Mouse (Mus musculus) CH12.LX (cell line): Measurements from ENCODE around the gene Gm28044. TPM values are rescaled to one million over a fixed set of nuclear protein-coding genes. Genes with fewer than 3 reads are reported as not detected.

ENCODE experiments used
- DNase-seq: peaks from one replicate; pipeline ENCODE4 v3.0.0-alpha.2; 2013; ENCODE audit errors: extremely low read depth
- H3K27ac ChIP-seq: 2 replicates; pipeline ENCODE4 v1.5.1; 2012; ENCODE audit warnings: low read depth, mild to moderate bottlenecking, control low read depth, moderate library complexity; ENCODE audit not compliant: insufficient read depth
- H3K27me3 ChIP-seq: replicated peaks from 2 replicates; pipeline ENCODE3; 2012; ENCODE audit warnings: inconsistent platforms
- H3K36me3 ChIP-seq, 2 experiments: replicated peaks in 1 of 2; 2 replicates each; pipeline versions ENCODE3 to v1.6.1; 2012; ENCODE audit warnings: inconsistent platforms in 1 of 2, low read length in 1 of 2, mild to moderate bottlenecking in 1 of 2, mixed read lengths in 1 of 2, moderate library complexity in 1 of 2; ENCODE audit not compliant: control insufficient read depth in 1 of 2, insufficient read depth in 1 of 2
- H3K4me1 ChIP-seq, 2 experiments: 2 replicates each; pipeline ENCODE4 v1.6.1; 2012; ENCODE audit warnings: inconsistent platforms in 1 of 2, moderate library complexity in 1 of 2; ENCODE audit not compliant: insufficient read depth in 2 of 2, control insufficient read depth in 1 of 2
- H3K4me2 ChIP-seq: 2 replicates; pipeline ENCODE4 v1.6.1; 2012; ENCODE audit warnings: low read depth, mild to moderate bottlenecking, control low read depth; ENCODE audit not compliant: poor library complexity, insufficient read depth, severe bottlenecking
- H3K4me3 ChIP-seq, 3 experiments: fragments of 150-350 bp in 1 of 3; sonication (generic) in 1 of 3; replicated peaks in 1 of 3; 2 replicates each; pipeline versions ENCODE3 to v1.5.1; 2011 to 2012; ENCODE audit warnings: low read depth in 2 of 3, low read length in 2 of 3, mild to moderate bottlenecking in 2 of 3, moderate library complexity in 2 of 3, control low read depth in 1 of 3, improper control_type of control experiment in 1 of 3, inconsistent platforms in 1 of 3, mixed read lengths in 1 of 3; ENCODE audit not compliant: poor library complexity in 1 of 3
- H3K79me2 ChIP-seq: replicated peaks from 2 replicates; pipeline ENCODE4 v1.6.1; 2012; ENCODE audit warnings: mild to moderate bottlenecking, moderate library complexity; ENCODE audit not compliant: control insufficient read depth, poor library complexity, insufficient read depth, severe bottlenecking; ENCODE audit errors: extremely low read depth
- H3K9ac ChIP-seq: 2 replicates; pipeline ENCODE4 v1.6.1; 2012; ENCODE audit warnings: low read depth, mild to moderate bottlenecking, control low read depth, moderate library complexity; ENCODE audit not compliant: insufficient read depth
- H3K9me3 ChIP-seq: replicated peaks from 2 replicates; pipeline ENCODE3; 2012; ENCODE audit warnings: low read length, inconsistent platforms, mixed read lengths
- BHLHE40 ChIP-seq: IDR thresholded peaks from 2 replicates; pipeline ENCODE4 v1.6.1; 2011; ENCODE audit warnings: mild to moderate bottlenecking, low read depth, low read length, improper control_type of control experiment
- CHD1 ChIP-seq: IDR thresholded peaks from 2 replicates; pipeline ENCODE4 v1.6.1; 2012; ENCODE audit warnings: low read depth, low read length, improper control_type of control experiment, inconsistent platforms
- CHD2 ChIP-seq: IDR thresholded peaks from 2 replicates; pipeline ENCODE4 v1.6.1; 2011; ENCODE audit warnings: low read length, improper control_type of control experiment
- CTCF ChIP-seq, 2 experiments: IDR thresholded peaks in 1 of 2; conservative IDR thresholded peaks in 1 of 2; 2 replicates each; pipeline ENCODE4 v1.5.1; 2011 to 2012; ENCODE audit warnings: low read depth in 2 of 2, low read length in 2 of 2, improper control_type of control experiment in 1 of 2, inconsistent platforms in 1 of 2, mild to moderate bottlenecking in 1 of 2, moderate library complexity in 1 of 2
- E2F4 ChIP-seq: IDR thresholded peaks from 2 replicates; pipeline ENCODE4 v1.6.1; 2011; ENCODE audit warnings: low read depth, low read length, improper control_type of control experiment; ENCODE audit not compliant: insufficient replicate concordance
- ELF1 ChIP-seq: IDR thresholded peaks from 2 replicates; pipeline ENCODE4 v1.6.1; 2014; ENCODE audit warnings: low read depth, mild to moderate bottlenecking, inconsistent platforms, low read length, improper control_type of control experiment
- EP300 ChIP-seq: IDR thresholded peaks from 2 replicates; pipeline ENCODE4 v1.6.1; 2011; ENCODE audit warnings: low read length, improper control_type of control experiment
- GABPA ChIP-seq: IDR thresholded peaks from 2 replicates; pipeline ENCODE4 v1.6.1; 2012; ENCODE audit warnings: low read depth, low read length, improper control_type of control experiment, inconsistent platforms; ENCODE audit not compliant: insufficient replicate concordance
- HCFC1 ChIP-seq: IDR thresholded peaks from 2 replicates; pipeline ENCODE4 v1.6.1; 2012; ENCODE audit warnings: low read depth, mild to moderate bottlenecking, inconsistent platforms, low read length, improper control_type of control experiment
- JUN ChIP-seq: IDR thresholded peaks from 2 replicates; pipeline ENCODE4 v1.6.1; 2011; ENCODE audit warnings: low read depth, mild to moderate bottlenecking, low read length, improper control_type of control experiment, moderate library complexity; ENCODE audit not compliant: insufficient read depth
- JUND ChIP-seq: conservative IDR thresholded peaks from 2 replicates; pipeline ENCODE4 v1.6.1; 2011; ENCODE audit warnings: low read depth, low read length, improper control_type of control experiment
- KAT2A ChIP-seq: IDR thresholded peaks from 2 replicates; pipeline ENCODE4 v1.6.1; 2012; ENCODE audit warnings: low read length, improper control_type of control experiment, inconsistent platforms; ENCODE audit not compliant: insufficient replicate concordance
- MAFK ChIP-seq: IDR thresholded peaks from 2 replicates; pipeline ENCODE4 v1.6.1; 2011; ENCODE audit warnings: low read length, improper control_type of control experiment; ENCODE audit not compliant: insufficient replicate concordance
- MAX ChIP-seq: IDR thresholded peaks from 2 replicates; pipeline ENCODE4 v1.6.1; 2011; ENCODE audit warnings: low read length, improper control_type of control experiment
- MAZ ChIP-seq: IDR thresholded peaks from 2 replicates; pipeline ENCODE4 v1.6.1; 2012; ENCODE audit warnings: low read depth, mild to moderate bottlenecking, inconsistent platforms, low read length, improper control_type of control experiment, moderate library complexity
- MEF2A ChIP-seq: IDR thresholded peaks from 2 replicates; pipeline ENCODE4 v1.6.1; 2014; ENCODE audit warnings: low read depth, mild to moderate bottlenecking, inconsistent platforms, low read length, improper control_type of control experiment, borderline replicate concordance
- MXI1 ChIP-seq: IDR thresholded peaks from 2 replicates; pipeline ENCODE4 v1.6.1; 2011; ENCODE audit warnings: mild to moderate bottlenecking, low read depth, low read length, improper control_type of control experiment
- MYC ChIP-seq: IDR thresholded peaks from 2 replicates; pipeline ENCODE4 v1.6.1; 2011; ENCODE audit warnings: low read depth, mild to moderate bottlenecking, improper control_type of control experiment, low read length
- NELFE ChIP-seq: IDR thresholded peaks from 2 replicates; pipeline ENCODE4 v1.6.1; 2011; ENCODE audit warnings: low read depth, low read length, improper control_type of control experiment
- POLR2A ChIP-seq: IDR thresholded peaks from 2 replicates; pipeline ENCODE4 v1.6.1; 2011; ENCODE audit warnings: low read depth, mild to moderate bottlenecking, improper control_type of control experiment, low read length
- POLR2AphosphoS2 ChIP-seq: IDR thresholded peaks from 2 replicates; pipeline ENCODE4 v1.6.1; 2011; ENCODE audit warnings: low read depth, low read length, improper control_type of control experiment
- RAD21 ChIP-seq: IDR thresholded peaks from 2 replicates; pipeline ENCODE4 v1.6.1; 2011; ENCODE audit warnings: low read depth, mild to moderate bottlenecking, low read length, improper control_type of control experiment, moderate library complexity
- RCOR1 ChIP-seq: conservative IDR thresholded peaks from 2 replicates; pipeline ENCODE4 v1.6.1; 2012; ENCODE audit warnings: low read depth, mild to moderate bottlenecking, inconsistent platforms, low read length, improper control_type of control experiment
- SIN3A ChIP-seq: IDR thresholded peaks from 2 replicates; pipeline ENCODE4 v1.6.1; 2012; ENCODE audit warnings: low read length, improper control_type of control experiment, inconsistent platforms
- SMC3 ChIP-seq: IDR thresholded peaks from 2 replicates; pipeline ENCODE4 v1.6.1; 2011; ENCODE audit warnings: low read depth, low read length, improper control_type of control experiment
- TBP ChIP-seq: conservative IDR thresholded peaks from 2 replicates; pipeline ENCODE4 v1.6.1; 2011; ENCODE audit warnings: low read depth, low read length, improper control_type of control experiment
- TCF12 ChIP-seq: IDR thresholded peaks from 2 replicates; pipeline ENCODE4 v1.6.1; 2014; ENCODE audit warnings: low read depth, mild to moderate bottlenecking, inconsistent platforms, low read length, improper control_type of control experiment
- ZC3H11A ChIP-seq: IDR thresholded peaks from 2 replicates; pipeline ENCODE4 v1.6.1; 2012; ENCODE audit warnings: low read depth, mild to moderate bottlenecking, inconsistent platforms, low read length, improper control_type of control experiment
- ZKSCAN1 ChIP-seq: IDR thresholded peaks from 2 replicates; pipeline ENCODE4 v1.6.1; 2012; ENCODE audit warnings: low read depth, inconsistent platforms, low read length, improper control_type of control experiment, borderline replicate concordance
- dilution Hi-C: fragments of 300-500 bp; cut with MboI; formaldehyde crosslinking; loops from 2 replicates; pipeline ENCODE4 v1.14.3; 2020; ENCODE audit warnings: low sequenced_read_pairs; ENCODE audit not compliant: extremely low pct_unique_long_range_greater_than_20kb, extremely low pct_ligation_motif_present
- in situ Hi-C: fragments of 300-500 bp; cut with MboI; formaldehyde crosslinking; loops from 3 replicates; pipeline ENCODE4 v1.14.3; 2019; ENCODE audit warnings: low sequenced_read_pairs, low pct_ligation_motif_present, low pct_unique_long_range_greater_than_20kb, mixed read lengths
- polyA plus RNA-seq: library from polyadenylated mRNA; unstranded; fragments of >175 nt; gene quantifications from 2 replicates; pipeline ENCODE4 v1.2.1, GENCODE M21; 2012; ENCODE audit warnings: low read depth; ENCODE audit not compliant: insufficient read length
- total RNA-seq, 2 experiments: library from RNA; depleted of rRNA; stranded (reverse); fragments of 300-350 nt in 1 of 2; fragments of >200 nt in 1 of 2; gene quantifications; 2 replicates each; pipeline ENCODE4 v1.2.3; 2012 to 2014

Gene Gm28044
- total and polyA plus RNA-seq, 3 experiments = 1.0 to 1.1 TPM; not detected in 1

DNA sequence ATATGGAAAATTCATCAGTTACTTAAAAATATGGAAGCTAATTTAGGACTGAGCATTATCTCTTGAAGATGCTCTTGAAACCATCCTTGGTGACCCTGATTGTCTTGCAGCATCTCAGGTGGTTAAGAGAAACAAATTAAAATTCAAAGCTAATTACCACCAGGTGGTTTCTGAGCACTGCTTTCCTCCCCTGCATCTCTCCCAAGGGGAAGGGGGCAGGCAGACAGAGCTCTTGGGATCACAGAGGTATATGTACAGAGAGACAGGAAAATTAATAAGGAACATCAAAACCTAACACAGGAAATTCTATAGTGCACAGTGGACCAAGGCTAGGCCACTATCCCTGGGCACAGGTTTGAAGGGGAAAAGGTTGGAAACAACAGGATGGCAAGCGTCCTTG lies 27.5 kb downstream of the Gm28044 start:
- dilution Hi-C loops (no loop called here), in situ Hi-C loops (no loop called here)
- no peak for DNase-seq
- peak overlapping the region; percentile 54 to 84 (median 77) for H3K4me3 ChIP-seq
- no peak overlapping the region for H3K27ac ChIP-seq
- H3K9ac ChIP-seq = peak overlapping the region; percentile 51; the same call in 1 of the 2 replicates
- H3K27me3 ChIP-seq = no peaks in the 10 kb centered on the region
- peaks cover 5% of the 10 kb centered on the region for H3K79me2 ChIP-seq
- H3K9me3 ChIP-seq = peaks cover 4% of the 10 kb centered on the region
- peaks cover 0 to 7% of the 10 kb centered on the region in 2 experiments for H3K36me3 ChIP-seq
- no peak for TF ChIP-seq CHD2
- 0 out of 2 replicates have a peak, but pooled peaks have one; percentile 12 for TF ChIP-seq RCOR1
- TF ChIP-seq SIN3A = no peak
- peak overlapping the region; percentile 80 for H3K4me2 ChIP-seq
- H3K4me1 ChIP-seq = peaks cover 0 to 25% of the 10 kb centered on the region in 2 experiments; a peak in 2 of 4 replicates

DNA sequence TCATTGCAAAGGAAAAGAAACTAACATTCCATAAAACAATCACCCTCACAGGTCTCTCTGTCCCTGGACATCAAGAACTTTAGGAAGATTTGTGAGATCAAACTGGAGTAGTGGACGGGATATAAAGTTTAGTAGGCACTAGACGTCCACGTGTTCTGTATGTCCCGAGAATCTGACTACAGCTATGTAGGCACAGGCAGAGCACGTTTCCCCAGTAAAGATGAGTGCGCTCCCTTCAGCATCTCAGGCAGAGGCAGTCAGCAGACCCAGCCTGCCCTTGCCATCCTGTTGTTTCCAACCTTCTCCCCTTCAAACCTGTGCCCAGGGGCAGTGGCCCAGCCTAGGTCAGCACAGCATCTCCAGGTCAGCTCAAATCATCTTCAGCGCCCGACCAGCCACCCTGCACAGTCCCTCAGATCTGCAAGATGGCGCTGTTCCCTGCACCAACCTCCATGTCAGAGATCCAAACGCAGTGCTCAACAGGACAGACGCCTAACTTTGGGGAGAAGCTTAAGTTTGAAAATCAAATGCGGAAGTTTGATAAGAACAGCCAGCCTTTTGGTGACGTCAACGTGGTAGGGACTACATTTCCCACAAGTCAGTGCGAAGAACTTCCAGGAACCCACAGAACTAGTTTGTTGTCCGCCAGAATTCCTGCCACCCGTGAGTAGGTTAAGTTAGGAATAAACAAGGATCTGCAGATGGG lies 28.2 kb downstream of the Gm28044 start, which contains the start of gene Zfp595:
Gene Zfp595, minus strand, starts transcription at position 552 of the 706 bp plus-strand sequence.
- Histone ChIP-seq H3K27ac (0 out of 2 replicates have a peak within 1 kb of the TSS, but pooled peaks have one; percentile 34), H3K4me2 (peak within 1 kb of the TSS; percentile 93), H3K4me3 (peak within 1 kb of the TSS; percentile 54 to 84 (median 77)), H3K9me3 (peaks cover 4% of the 10 kb centered on the region), H3K9ac (peak within 1 kb of the TSS; percentile 51), H3K36me3 (peaks cover 0 to 7% of the 10 kb centered on the region in 2 experiments), H3K4me1 (peaks cover 0 to 25% of the 10 kb centered on the region in 2 experiments; a peak in 2 of 4 replicates), H3K79me2 (peaks cover 5% of the 10 kb centered on the region), H3K27me3 (no peaks in the 10 kb centered on the region)
- DNase-seq = peak; percentile 95
- TF ChIP-seq RAD21 = peak; percentile 36
- no peak; the same call in 1 of the 2 replicates for TF ChIP-seq POLR2AphosphoS2
- no peak for TF ChIP-seq E2F4
- peak; percentile 46; the same call in 1 of the 2 replicates for TF ChIP-seq BHLHE40
- peak; percentile 54 for TF ChIP-seq JUN
- peak; percentile 97 for TF ChIP-seq ELF1
- no peak for TF ChIP-seq MAFK
- peak; percentile 89 for TF ChIP-seq MYC
- 0 out of 2 replicates have a peak, but pooled peaks have one; percentile 13 for TF ChIP-seq EP300
- TF ChIP-seq TCF12 = peak; percentile 44; the same call in 1 of the 2 replicates
- no peak for TF ChIP-seq JUND
- 0 out of 2 replicates have a peak, but pooled peaks have one; percentile 8 for TF ChIP-seq MEF2A
- peak; percentile 84; the same call in 1 of the 2 replicates for TF ChIP-seq KAT2A
- TF ChIP-seq GABPA = no peak; the same call in 1 of the 2 replicates
- TF ChIP-seq MAX = peak; percentile 93
- peak; percentile 63 for TF ChIP-seq POLR2A
- peak; percentile 17; the same call in 1 of the 2 replicates for TF ChIP-seq CHD1
- TF ChIP-seq TBP = peak; percentile 85
- TF ChIP-seq ZKSCAN1 = no peak
- TF ChIP-seq CTCF (conservative IDR thresholded peaks at IDR 0.05 in 1 of 2, IDR thresholded peaks at IDR 0.05 in 1 of 2; ENCODE audit: low read depth in 2 of 2, low read length in 2 of 2) = peak in 1 of 2 experiments; percentile 59; a peak in 2 of 4 replicates
- TF ChIP-seq HCFC1 = peak; percentile 96
- TF ChIP-seq SMC3 = peak; percentile 39; the same call in 1 of the 2 replicates
- peak; percentile 62 for TF ChIP-seq NELFE
- TF ChIP-seq ZC3H11A = no peak
- TF ChIP-seq MAZ = no peak
- peak; percentile 85 for TF ChIP-seq MXI1
- TF ChIP-seq SIN3A = peak; percentile 84
- in situ Hi-C loops = no loop called here
- dilution Hi-C loops = no loop called here
